Mouse (Mus musculus) forebrain, embryonic 14.5 days (tissue): ENCODE measurements around the gene Med31. TPM values are rescaled to one million over a fixed set of nuclear protein-coding genes. Genes with fewer than 3 reads are reported as not detected.

ENCODE experiments used
- polyA plus RNA-seq: library from polyadenylated mRNA; unstranded; fragments of >200 nt; fragmentation: Nextera tagmentation; extraction: Ambion mirVana; gene quantifications from 2 replicates; pipeline ENCODE4 v1.2.1, GENCODE M21; 2014

Gene Med31
- polyA plus RNA-seq, 1 experiment from 2014 or later = 69.6 TPM

Other genes starting within 250 kb of the Med31 start
- 0.09 TPM in 2 replicates for gene Aipl1, start 178.1 kb downstream of the Med31 start, polyA plus RNA-seq
- 97.8 and 123 TPM in 2 replicates for gene Pimreg, start 173.6 kb downstream of the Med31 start, polyA plus RNA-seq
- gene Pitpnm3, start 79.8 kb downstream of the Med31 start, polyA plus RNA-seq = 0.94 and 1.4 TPM in 2 replicates
- gene Gm43951, start 8.8 kb downstream of the Med31 start, polyA plus RNA-seq = 0.07 and 0.15 TPM in 2 replicates
- gene 4933427D14Rik, start 8.1 kb downstream of the Med31 start, polyA plus RNA-seq = 12.8 and 19.9 TPM in 2 replicates
- 118 and 131 TPM in 2 replicates for gene Txndc17, start 8.0 kb downstream of the Med31 start, polyA plus RNA-seq
- 0.24 and 0.51 TPM in 2 replicates for gene Slc13a5, start 51.6 kb upstream of the Med31 start, polyA plus RNA-seq
- gene Xaf1, start 86.0 kb upstream of the Med31 start, polyA plus RNA-seq = 1.1 TPM in 2 replicates
- gene Fbxo39, start 98.9 kb upstream of the Med31 start, polyA plus RNA-seq = not detected in 2 replicates
- gene Tekt1, start 146.8 kb upstream of the Med31 start, polyA plus RNA-seq = 10.4 and 10.5 TPM in 2 replicates
- 1.4 and 1.6 TPM in 2 replicates for gene Smtnl2, start 196.1 kb upstream of the Med31 start, polyA plus RNA-seq
- not detected in 2 replicates for gene Ggt6, start 219.9 kb upstream of the Med31 start, polyA plus RNA-seq
- 80.5 and 82.1 TPM in 2 replicates for gene Mybbp1a, start 225.8 kb upstream of the Med31 start, polyA plus RNA-seq